Mouse (Mus musculus): Measurements from ENCODE around the gene Tap2. TPM values are rescaled to one million over a fixed set of nuclear protein-coding genes. Genes with fewer than 3 reads are reported as not detected.

The Tap2 gene
- total RNA-seq, 2 experiments from 2014 or later, result 17.1 to 54.6 TPM

DNA sequence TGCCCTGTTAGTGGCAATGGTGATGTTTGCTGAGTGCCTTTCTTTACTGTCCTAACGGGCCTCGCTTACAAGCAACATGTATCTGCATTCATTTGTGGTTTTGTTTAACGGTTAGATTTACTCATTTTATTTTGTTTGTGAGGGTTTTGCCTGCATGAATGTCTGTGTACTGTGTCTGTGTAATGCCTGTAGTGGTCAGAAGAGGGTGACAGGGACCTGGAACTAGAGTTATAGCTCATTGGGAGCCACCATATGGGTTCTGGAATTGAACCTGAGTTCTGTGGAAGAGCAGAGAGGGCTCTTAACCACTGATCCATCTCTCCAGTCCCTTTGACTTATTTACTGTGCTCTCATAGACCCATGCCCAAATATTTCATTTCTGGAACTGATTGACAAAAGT is 43.7 kb downstream of the Tap2 start:
- peak; percentile 47; the same call in 1 of the 2 replicates for ATAC-seq (replicated peaks; ENCODE audit: poor library complexity)

DNA sequence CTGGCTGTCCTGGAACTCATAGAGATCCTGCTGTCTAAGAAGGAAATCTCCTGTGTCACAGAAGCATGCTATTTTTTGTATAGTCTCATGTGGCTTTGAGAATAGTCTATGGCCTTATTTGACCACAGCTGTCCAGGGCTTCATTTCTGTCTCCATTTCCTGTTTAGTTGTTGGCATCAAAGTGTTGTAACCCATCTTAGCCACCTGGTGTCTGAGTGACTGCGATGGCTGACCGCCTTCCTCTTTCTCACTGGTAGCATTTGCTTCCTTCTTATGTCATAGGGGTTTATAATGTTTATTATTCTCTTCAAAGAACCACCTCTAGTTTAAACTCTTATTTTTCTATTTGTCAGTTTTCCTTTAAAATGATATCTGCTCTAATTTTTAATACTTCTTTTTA is 45.4 kb downstream of the Tap2 start:
- ATAC-seq (replicated peaks; ENCODE audit: poor library complexity), result peak; percentile 84

DNA sequence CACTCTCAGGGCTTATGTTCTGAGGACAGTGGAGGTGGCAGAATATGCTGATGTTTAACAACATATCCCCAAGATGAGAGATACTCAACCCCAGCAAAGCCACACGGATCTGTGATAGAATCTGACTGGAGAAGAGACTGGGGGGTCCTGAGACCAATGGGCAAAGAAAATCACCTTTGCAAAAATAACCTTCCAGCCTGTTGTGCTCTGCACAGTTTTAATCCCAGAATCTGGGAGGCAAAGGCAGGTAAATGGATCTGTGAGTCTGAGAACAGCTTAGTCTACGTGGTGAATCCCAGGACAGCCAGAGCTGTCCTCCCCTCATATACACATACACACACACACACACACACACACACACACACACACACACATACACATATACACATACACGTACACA is 46.0 kb downstream of the Tap2 start:
- ATAC-seq (replicated peaks; ENCODE audit: poor library complexity), result no peak

DNA sequence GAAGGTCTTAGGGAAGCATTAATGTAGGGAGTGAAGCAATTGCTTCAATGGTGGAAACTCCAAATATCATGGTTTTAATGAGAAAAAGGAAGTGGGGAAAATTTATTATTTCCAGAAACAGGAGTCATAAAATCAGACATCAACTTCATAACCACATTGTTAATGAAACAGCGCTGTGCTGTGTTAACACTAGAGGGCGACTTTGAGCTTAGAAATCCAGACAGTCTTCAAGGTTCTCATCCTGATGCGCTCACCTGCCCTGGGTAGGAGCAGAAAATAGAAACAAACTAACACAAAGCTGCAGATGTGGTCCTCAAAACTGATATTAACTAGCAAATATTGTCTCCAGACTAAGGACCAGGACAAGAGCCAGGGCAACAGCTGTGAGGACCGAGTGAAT is 46.6 kb downstream of the Tap2 start:
- peak; percentile 76 for ATAC-seq (replicated peaks; ENCODE audit: poor library complexity)

DNA sequence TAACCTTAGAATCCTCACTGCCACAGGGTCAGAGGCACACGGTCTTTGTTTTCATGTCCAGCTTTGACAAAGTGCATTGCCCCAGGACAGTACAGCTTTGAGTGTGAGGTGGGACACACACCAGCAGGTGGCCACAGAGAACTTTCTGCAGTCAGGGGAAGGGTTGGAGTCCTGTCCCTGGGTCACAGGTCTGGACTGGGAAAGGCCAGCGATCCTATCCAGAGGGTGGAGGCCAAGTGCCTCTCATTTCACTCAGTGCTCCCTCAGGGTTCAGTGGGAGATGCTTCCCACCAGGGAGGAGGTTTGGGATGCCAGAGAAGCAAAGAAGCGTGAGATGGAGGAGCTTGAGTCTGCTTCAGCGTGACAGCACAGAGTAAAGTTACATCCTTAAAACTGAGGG is 48.3 kb downstream of the Tap2 start:
- no peak for ATAC-seq (replicated peaks; ENCODE audit: poor library complexity)

DNA sequence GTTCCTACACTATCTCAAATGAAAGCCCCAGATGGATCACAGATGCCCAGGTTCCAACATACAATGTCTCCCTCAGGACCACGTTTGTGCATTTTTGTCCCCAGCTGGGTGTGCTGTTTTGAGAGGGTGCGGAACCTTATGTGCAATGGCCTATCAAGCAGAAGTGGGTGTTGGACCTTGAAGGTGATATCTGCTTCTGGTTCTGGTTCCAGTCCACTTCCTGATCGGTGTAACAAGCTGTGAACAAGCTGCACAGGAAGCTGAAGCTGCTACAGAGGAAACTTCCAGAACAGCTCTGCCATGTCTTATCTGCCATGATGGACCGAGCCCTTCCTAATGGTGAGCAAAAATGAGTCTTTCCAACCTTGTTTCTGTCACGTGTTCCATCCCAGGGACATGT is 53.2 kb downstream of the Tap2 start:
- no peak for ATAC-seq (replicated peaks; ENCODE audit: poor library complexity)

DNA sequence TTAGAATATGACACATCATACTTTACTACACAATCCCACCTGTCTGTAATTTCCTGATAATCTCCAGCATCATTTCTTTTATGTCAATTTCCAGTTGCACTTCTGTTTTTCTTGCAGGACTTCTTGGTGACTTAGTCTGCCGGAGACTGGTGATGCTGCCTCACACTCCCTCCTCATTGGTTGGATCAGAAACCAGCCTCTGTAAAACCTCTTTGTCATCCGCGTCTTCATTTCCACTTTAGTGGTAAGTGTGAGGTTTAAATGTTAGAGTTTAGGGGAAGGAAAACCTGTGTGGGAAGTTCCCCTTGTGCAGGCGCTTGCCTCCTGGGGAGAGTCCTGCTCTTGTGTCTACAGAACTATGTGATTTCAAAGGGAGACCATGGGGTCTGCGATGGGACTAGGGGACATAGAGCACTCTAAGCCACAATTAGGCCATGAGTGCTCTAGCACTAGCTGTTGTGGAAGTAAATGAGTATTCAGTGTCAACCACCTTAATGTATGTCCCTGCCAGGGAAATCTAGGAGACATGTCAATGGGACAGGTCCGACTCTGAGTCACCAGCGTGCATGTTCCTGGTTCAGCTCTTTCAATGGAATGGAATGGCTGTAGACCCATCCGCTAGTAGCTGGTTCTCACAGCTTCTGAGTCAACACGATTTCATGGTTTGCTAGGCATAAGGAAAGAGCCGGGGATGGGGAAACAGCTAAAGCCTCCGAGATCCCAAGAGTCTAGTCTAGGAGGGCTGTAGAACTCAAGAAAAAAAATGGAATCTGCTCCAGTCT is 54.5 kb downstream of the Tap2 start, which contains the start of gene H2-Ab1:
Gene H2-Ab1 (plus strand): TSS at position 96 of the 782 bp plus-strand sequence.
- ATAC-seq (replicated peaks; ENCODE audit: poor library complexity), result peak; percentile 97

DNA sequence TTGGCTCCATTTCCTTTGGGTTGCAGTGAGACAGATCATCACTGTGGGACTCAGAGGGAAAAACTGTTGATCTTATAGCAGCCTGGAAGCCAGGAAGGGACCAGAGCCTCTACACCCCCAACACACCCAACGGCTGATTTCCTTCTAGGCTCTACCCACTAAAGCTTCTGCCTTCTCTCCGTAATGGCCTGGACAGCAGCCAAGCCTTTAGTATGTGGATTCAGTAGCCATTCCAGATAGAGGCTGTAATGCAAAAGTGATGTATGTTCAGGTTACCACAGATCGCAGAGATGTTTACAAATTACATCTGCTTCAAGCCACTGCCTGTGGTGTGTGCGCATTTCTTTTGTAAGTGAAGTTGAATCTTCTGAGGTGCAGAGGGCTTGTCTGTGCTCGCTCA is 57.2 kb downstream of the Tap2 start:
- ATAC-seq (replicated peaks; ENCODE audit: poor library complexity), result no peak

DNA sequence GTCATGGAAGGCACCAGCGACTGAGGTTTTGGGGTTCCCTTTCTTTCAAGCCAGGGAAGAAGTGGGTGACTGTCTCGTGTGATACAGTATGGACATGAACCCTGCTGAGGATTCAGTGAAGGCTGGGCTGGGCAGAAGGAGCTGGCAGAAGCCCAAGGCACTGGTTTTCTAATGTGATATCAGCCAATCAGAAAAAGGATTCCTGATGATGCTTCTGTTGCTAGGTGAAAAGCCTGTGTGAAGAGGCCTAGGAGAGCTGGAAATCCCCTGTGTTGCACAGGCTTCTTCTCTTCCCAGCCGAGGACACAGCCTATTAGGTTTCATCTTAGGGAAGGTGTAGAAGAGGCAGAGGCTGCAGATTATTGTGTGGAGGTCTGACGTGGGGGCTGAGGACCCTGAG is 58.2 kb downstream of the Tap2 start:
- ATAC-seq (replicated peaks; ENCODE audit: poor library complexity), result peak; percentile 27; the same call in 1 of the 2 replicates

DNA sequence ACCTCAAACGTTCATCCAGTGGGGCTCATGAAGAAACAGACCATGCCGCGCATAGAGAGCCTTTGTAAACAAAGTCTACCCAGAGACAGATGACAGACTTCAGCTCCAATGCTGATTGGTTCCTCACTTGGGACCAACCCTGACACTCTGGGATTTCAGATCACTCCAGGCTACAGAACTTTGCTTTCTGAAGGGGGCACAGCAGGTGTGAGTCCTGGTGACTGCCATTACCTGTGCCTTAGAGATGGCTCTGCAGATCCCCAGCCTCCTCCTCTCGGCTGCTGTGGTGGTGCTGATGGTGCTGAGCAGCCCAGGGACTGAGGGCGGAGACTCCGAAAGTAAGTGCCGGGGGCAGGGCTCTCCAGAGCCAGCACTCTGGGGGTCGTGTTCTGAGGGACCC is 59.7 kb downstream of the Tap2 start:
- ATAC-seq (replicated peaks; ENCODE audit: poor library complexity), result peak; percentile 85

DNA sequence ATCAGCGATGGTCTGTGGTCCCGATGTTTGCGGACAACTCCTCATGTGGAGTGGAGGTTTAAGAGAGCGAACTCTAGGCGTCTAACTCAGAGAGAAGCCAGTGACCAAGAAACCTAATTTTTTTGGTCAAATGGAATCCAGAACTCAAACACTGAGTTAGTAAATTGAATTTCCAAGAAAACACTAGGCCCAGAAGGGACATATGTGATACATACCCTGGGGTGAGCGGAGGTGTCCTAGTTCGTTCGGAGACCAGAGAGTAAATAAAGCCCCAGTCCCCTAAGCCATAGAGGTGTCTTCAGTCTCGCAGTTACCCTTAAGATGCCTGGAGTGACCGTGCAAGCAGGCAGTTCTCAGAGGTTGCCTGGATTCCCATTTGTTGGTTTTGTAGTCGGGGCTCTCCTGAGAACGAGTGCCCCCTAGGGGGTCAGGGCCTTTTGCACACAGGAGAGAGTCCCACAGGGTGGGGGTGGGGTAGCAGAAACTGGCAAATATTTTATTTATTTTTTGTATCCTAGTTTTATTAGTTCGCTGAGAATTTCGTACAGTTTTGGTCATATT is 60.6 kb downstream of the Tap2 start:
- ATAC-seq (replicated peaks; ENCODE audit: poor library complexity), result peak; percentile 45

DNA sequence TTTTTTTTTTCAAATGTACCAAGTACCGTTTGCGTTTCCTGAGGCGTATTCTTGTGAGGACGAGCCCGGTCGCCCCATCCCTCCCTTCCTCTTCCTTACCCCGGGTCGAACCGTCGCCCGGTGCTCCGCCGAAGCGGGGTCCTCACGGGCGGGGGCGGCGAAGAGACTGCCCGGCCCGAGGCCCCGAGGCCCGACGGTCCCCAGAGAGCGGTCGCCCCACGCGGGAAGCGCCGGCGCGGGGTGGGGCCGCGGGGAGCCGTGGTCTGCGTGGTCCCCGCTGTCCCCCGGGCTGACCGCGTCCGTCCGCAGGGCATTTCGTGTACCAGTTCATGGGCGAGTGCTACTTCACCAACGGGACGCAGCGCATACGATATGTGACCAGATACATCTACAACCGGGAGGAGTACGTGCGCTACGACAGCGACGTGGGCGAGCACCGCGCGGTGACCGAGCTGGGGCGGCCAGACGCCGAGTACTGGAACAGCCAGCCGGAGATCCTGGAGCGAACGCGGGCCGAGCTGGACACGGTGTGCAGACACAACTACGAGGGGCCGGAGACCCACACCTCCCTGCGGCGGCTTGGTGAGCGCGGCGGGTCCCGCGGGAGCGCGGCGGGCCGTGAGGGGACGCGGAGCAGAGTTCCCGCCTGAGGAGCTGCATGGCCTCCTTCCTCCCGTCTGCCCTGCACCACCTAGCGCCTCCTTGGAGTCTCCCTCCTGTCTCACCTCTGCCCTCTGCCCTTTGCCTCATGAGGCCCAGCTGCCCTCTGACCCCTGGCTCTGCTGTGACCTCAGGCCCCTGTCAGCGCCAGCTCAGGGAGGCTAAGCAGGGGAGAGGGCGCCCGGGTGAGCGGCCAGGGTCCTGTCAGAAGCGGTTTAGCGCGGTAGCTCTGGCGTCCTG is 61.4 kb downstream of the Tap2 start:
- peak; percentile 32; the same call in 1 of the 2 replicates for ATAC-seq (replicated peaks; ENCODE audit: poor library complexity)

Other genes with a start within 250 kb of the Tap2 start
- gene Vps52, start 247.7 kb upstream of the Tap2 start, total RNA-seq (2015), result 16.6 and 19.1 TPM in 2 replicates
- 13.7 and 15.7 TPM in 2 replicates for gene Vps52, start 247.7 kb upstream of the Tap2 start, total RNA-seq (2017)
- gene Rps18, start 247.5 kb upstream of the Tap2 start, total RNA-seq (2015), result 3,964 and 4,103 TPM in 2 replicates
- gene Rps18, start 247.5 kb upstream of the Tap2 start, total RNA-seq (2017), result 1,202 and 1,622 TPM in 2 replicates
- 914 and 1,011 TPM in 2 replicates for gene H2-K1, start 203.2 kb upstream of the Tap2 start, total RNA-seq (2015)
- gene H2-K1, start 203.2 kb upstream of the Tap2 start, total RNA-seq (2017), result 697 and 748 TPM in 2 replicates
- gene Ring1, start 178.8 kb upstream of the Tap2 start, total RNA-seq (2015), result 8.1 and 9.6 TPM in 2 replicates
- gene Ring1, start 178.8 kb upstream of the Tap2 start, total RNA-seq (2017), result 9.8 and 12.7 TPM in 2 replicates
- 61.7 and 65.6 TPM in 2 replicates for gene H2-Ke6, start 175.5 kb upstream of the Tap2 start, total RNA-seq (2015)
- gene H2-Ke6, start 175.5 kb upstream of the Tap2 start, total RNA-seq (2017), result 36.6 and 46.5 TPM in 2 replicates
- 6.2 and 9.5 TPM in 2 replicates for gene Slc39a7, start 171.8 kb upstream of the Tap2 start, total RNA-seq (2015)
- gene Slc39a7, start 171.8 kb upstream of the Tap2 start, total RNA-seq (2017), result 101 and 107 TPM in 2 replicates
- gene Rxrb, start 171.7 kb upstream of the Tap2 start, total RNA-seq (2015), result 22.1 and 22.2 TPM in 2 replicates
- 34.2 and 42.6 TPM in 2 replicates for gene Rxrb, start 171.7 kb upstream of the Tap2 start, total RNA-seq (2017)
- 0.83 and 0.94 TPM in 2 replicates for gene Col11a2, start 164.1 kb upstream of the Tap2 start, total RNA-seq (2015)
- gene Col11a2, start 164.1 kb upstream of the Tap2 start, total RNA-seq (2017), result 1.9 and 3.1 TPM in 2 replicates
- 7.7 and 9.6 TPM in 2 replicates for gene H2-Oa, start 111.2 kb upstream of the Tap2 start, total RNA-seq (2015)
- gene H2-Oa, start 111.2 kb upstream of the Tap2 start, total RNA-seq (2017), result 2.7 TPM in 2 replicates
- gene H2-DMa, start 84.0 kb upstream of the Tap2 start, total RNA-seq (2015), result 72.0 and 74.5 TPM in 2 replicates
- 56.5 and 61.1 TPM in 2 replicates for gene H2-DMa, start 84.0 kb upstream of the Tap2 start, total RNA-seq (2017)
- gene Brd2, start 80.9 kb upstream of the Tap2 start, total RNA-seq (2015), result 269 and 306 TPM in 2 replicates
- gene Brd2, start 80.9 kb upstream of the Tap2 start, total RNA-seq (2017), result 260 and 284 TPM in 2 replicates
- gene H2-DMb2, start 60.2 kb upstream of the Tap2 start, total RNA-seq (2015), result 3.9 and 5.8 TPM in 2 replicates
- 6.7 and 8.5 TPM in 2 replicates for gene H2-DMb2, start 60.2 kb upstream of the Tap2 start, total RNA-seq (2017)
- gene H2-DMb1, start 50.5 kb upstream of the Tap2 start, total RNA-seq (2015), result 36.2 and 39.4 TPM in 2 replicates
- 47.0 and 60.3 TPM in 2 replicates for gene H2-DMb1, start 50.5 kb upstream of the Tap2 start, total RNA-seq (2017)
- 27.6 and 30.5 TPM in 2 replicates for gene Tap1, start 16.0 kb upstream of the Tap2 start, total RNA-seq (2015)
- 62.5 and 82.8 TPM in 2 replicates for gene Tap1, start 16.0 kb upstream of the Tap2 start, total RNA-seq (2017)
- 112 and 120 TPM in 2 replicates for gene Psmb9, start 15.8 kb upstream of the Tap2 start, total RNA-seq (2015)
- gene Psmb9, start 15.8 kb upstream of the Tap2 start, total RNA-seq (2017), result 122 and 126 TPM in 2 replicates
- gene Psmb8, start 5.8 kb upstream of the Tap2 start, total RNA-seq (2015), result 289 and 290 TPM in 2 replicates
- gene Psmb8, start 5.8 kb upstream of the Tap2 start, total RNA-seq (2017), result 461 and 471 TPM in 2 replicates
- 6.6 and 13.1 TPM in 2 replicates for gene H2-Ob, start 35.4 kb downstream of the Tap2 start, total RNA-seq (2015)
- gene H2-Ob, start 35.4 kb downstream of the Tap2 start, total RNA-seq (2017), result 3.7 and 8.6 TPM in 2 replicates
- 50.0 and 61.3 TPM in 2 replicates for gene H2-Ab1, start 54.2 kb downstream of the Tap2 start, total RNA-seq (2015)
- 45.2 and 81.5 TPM in 2 replicates for gene H2-Ab1, start 54.2 kb downstream of the Tap2 start, total RNA-seq (2017)
- gene H2-Aa, start 84.3 kb downstream of the Tap2 start, total RNA-seq (2015), result 30.1 and 37.9 TPM in 2 replicates
- gene H2-Aa, start 84.3 kb downstream of the Tap2 start, total RNA-seq (2017), result 10.3 and 24.6 TPM in 2 replicates
- 5.0 and 5.6 TPM in 2 replicates for gene H2-Eb1, start 102.3 kb downstream of the Tap2 start, total RNA-seq (2015)
- 11.2 and 17.2 TPM in 2 replicates for gene H2-Eb1, start 102.3 kb downstream of the Tap2 start, total RNA-seq (2017)
- 0.02 TPM in 1 of 2 replicates, not detected in the other for gene H2-Eb2, start 122.1 kb downstream of the Tap2 start, total RNA-seq (2015)
- not detected in 2 replicates for gene H2-Eb2, start 122.1 kb downstream of the Tap2 start, total RNA-seq (2017)
- gene Btnl2, start 151.3 kb downstream of the Tap2 start, total RNA-seq (2015), result not detected in 2 replicates
- gene Btnl2, start 151.3 kb downstream of the Tap2 start, total RNA-seq (2017), result not detected in 2 replicates
- gene Btnl1, start 173.6 kb downstream of the Tap2 start, total RNA-seq (2015), result not detected in 2 replicates
- not detected in 2 replicates for gene Btnl1, start 173.6 kb downstream of the Tap2 start, total RNA-seq (2017)
- gene BC051142, start 195.3 kb downstream of the Tap2 start, total RNA-seq (2015), result 1.7 and 4.5 TPM in 2 replicates
- 1.0 and 2.4 TPM in 2 replicates for gene BC051142, start 195.3 kb downstream of the Tap2 start, total RNA-seq (2017)